Mouse (Mus musculus): ENCODE data around the gene Fat4.

DNA sequence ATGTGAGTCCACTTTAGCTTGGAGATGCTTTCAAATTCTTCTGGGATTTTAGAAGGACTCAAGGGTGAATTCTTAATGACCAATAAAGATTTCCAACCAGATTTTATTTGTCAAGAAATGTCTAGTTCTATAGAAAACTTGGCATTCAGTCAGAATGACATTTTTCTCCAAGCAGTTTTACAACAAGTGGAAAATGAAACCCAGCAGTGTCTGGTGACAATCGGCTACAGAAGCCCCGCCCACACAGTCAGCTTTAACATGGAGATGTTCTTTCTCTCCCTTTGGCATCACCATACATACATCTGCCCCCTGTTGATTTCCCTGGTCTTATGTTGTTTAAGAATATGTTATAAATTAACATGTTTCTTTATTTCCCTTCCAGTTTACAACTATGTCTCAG lies 34.3 kb downstream of the Fat4 start:
- TF ChIP-seq CTCF (IDR thresholded peaks at IDR 0.05; ENCODE audit: low read depth, low read length) (no peak), POLR2A (IDR thresholded peaks at IDR 0.05; ENCODE audit: borderline replicate concordance, low read depth, low read length) (no peak)

Data from bone marrow macrophage, adult 2 months (primary cell).